Comparison of ENCODE assay signal across 26 mouse cellular contexts in genomic region chrX:160691559-160691958, GRCm38 (mm10). TPM values are rescaled to one million over a fixed set of nuclear protein-coding genes. Genes with fewer than 3 reads are reported as not detected.
DNase-seq lines count a peak whose midpoint lies in the region; ATAC-seq and TF ChIP-seq lines count a peak whose summit lies in the region.
"Had no signal": no experiment of that assay in that cellular context is flagged by ENCODE, and none has a peak within 500 bp of the region (broad histone marks: within the 10 kb centered on the region; RNA-seq: fewer than 3 reads in every experiment).

No protein-coding gene starts in this region.

- ATAC-seq in frontal cortex, adult (ENCODE audit: low TSS enrichment), result peak; percentile 83
- ATAC-seq: midbrain, embryonic 16.5 days; Patski had no signal

- DNase-seq in frontal cortex, postnatal 14 days (ENCODE audit: low spot score in 2 of 2), result no peak
- peak; percentile 4 for DNase-seq in brain, embryonic 14.5 days (ENCODE audit: low read depth)
- peak; percentile 16 to 58 for DNase-seq in cerebellum, adult 2 months
- peak; percentile 20 to 45 for DNase-seq in cerebellum, postnatal 25 days
- no peak for DNase-seq in lung, postnatal 14 days
- no peak for DNase-seq in spleen, postnatal 14 days (ENCODE audit: low spot score in 2 of 2)
- DNase-seq: adrenal gland, postnatal 10 days; gastrocnemius, adult 2 months; heart, postnatal 36 days; kidney, adult 11 months; kidney, postnatal 10 days; liver; lung, postnatal 4 days; spleen, adult 18-20 months; thymus, postnatal 14 days had no signal

- 18% methylated on average over 3 of the region's 3 CpGs for WGBS in cerebellum, adult 2 months

- H3K27ac ChIP-seq in cerebellum, adult 2 months (ENCODE audit: insufficient read depth, low read length), result no peak overlapping the region
- H3K27ac ChIP-seq: gastrocnemius, adult 2 months; heart, embryonic 15.5 days; hindbrain, embryonic 13.5 days; limb, embryonic 10.5 days; liver, embryonic 15.5 days; lung, embryonic 15.5 days had no signal

- no peaks in the 10 kb centered on the region for H3K4me1 ChIP-seq in cerebellum, adult 2 months (ENCODE audit: control insufficient read depth, insufficient read depth, low read length)
- H3K4me1 ChIP-seq: heart, embryonic 15.5 days; hindbrain, embryonic 13.5 days; limb, embryonic 10.5 days; liver, embryonic 15.5 days; lung, embryonic 15.5 days had no signal

- TF ChIP-seq CTCF in brain, embryonic 14.5 days (IDR thresholded peaks at IDR 0.05; ENCODE audit: borderline replicate concordance, extremely low read depth, insufficient read depth, insufficient read length), result no peak
- TF ChIP-seq CTCF in cerebellum, adult 2 months (IDR thresholded peaks at IDR 0.05; ENCODE audit: borderline replicate concordance, insufficient read depth, low read depth, low read length), result no peak

- no peak overlapping the region for H3K4me3 ChIP-seq in cerebellum, adult 2 months (replicated peaks; ENCODE audit: insufficient read depth, low read depth, low read length)
- H3K4me3 ChIP-seq: gastrocnemius, adult 2 months; heart, embryonic 15.5 days; hindbrain, embryonic 13.5 days; limb, embryonic 10.5 days; liver, embryonic 15.5 days; lung, embryonic 15.5 days; myocyte had no signal

- no peak for TF ChIP-seq POLR2A in brain, embryonic 14.5 days (IDR thresholded peaks at IDR 0.05; ENCODE audit: borderline replicate concordance, extremely low read depth, insufficient read depth, insufficient read length, poor library complexity, severe bottlenecking)
- no peak for TF ChIP-seq POLR2A in cerebellum, adult 2 months (IDR thresholded peaks at IDR 0.05; ENCODE audit: borderline replicate concordance, insufficient read depth, low read length)

- H3K27me3 ChIP-seq in cerebellum, adult 2 months (ENCODE audit: control insufficient read depth, insufficient read depth, low read length), result no peaks in the 10 kb centered on the region
- H3K27me3 ChIP-seq: heart, embryonic 15.5 days; liver, embryonic 15.5 days; lung, embryonic 15.5 days had no signal

RNA-seq across cellular contexts. Expression of gene Ppef1, which starts 44.0 kb away (rescaled TPM):
- polyA plus RNA-seq in brain, embryonic 14.5 days (2012; rRNA removed), result 0.14 and 1.6 TPM in 2 replicates
- 0.13 and 0.17 TPM in 2 replicates for polyA plus RNA-seq in cerebellum, adult 2 months (2012; rRNA removed)
- polyA plus RNA-seq: gonadal fat pad, adult 2 months; limb, embryonic 10.5 days; liver, embryonic 15.5 days; stomach, embryonic 14.5 days had no signal

Comparison
In these comparisons a context has a peak if more than half of its experiments do, and no peak if none do; other contexts are left out.
1. DNase-seq: peak in brain, embryonic 14.5 days (single experiment), cerebellum, adult 2 months (2 of 2) and cerebellum, postnatal 25 days (2 of 2); none in frontal cortex, postnatal 14 days (0 of 2), lung, postnatal 14 days (single experiment) and spleen, postnatal 14 days (0 of 2).